Mouse (Mus musculus) T-cell, adult 2 months (primary cell): Measurements from ENCODE around the gene Ppp2ca.
"Not testable (repeated sequence)": the region's sequence is repeated elsewhere in the genome, so short reads cannot be mapped to it uniquely, and the experiment has no call there.

ENCODE experiments used
- DNase-seq: peaks from one replicate; pipeline ENCODE4 v3.0.0; 2022; ENCODE audit warnings: low spot score

The Ppp2ca gene

GRCm38 (mm10) chr11:52130451-52131068 is 32.1 kb downstream of the Ppp2ca start:
- no peak for DNase-seq

- peak; percentile 45 for DNase-seq
Observed at GRCm38 (mm10) chr11:52143675-52144074, 45.2 kb downstream of the Ppp2ca start.

DNA sequence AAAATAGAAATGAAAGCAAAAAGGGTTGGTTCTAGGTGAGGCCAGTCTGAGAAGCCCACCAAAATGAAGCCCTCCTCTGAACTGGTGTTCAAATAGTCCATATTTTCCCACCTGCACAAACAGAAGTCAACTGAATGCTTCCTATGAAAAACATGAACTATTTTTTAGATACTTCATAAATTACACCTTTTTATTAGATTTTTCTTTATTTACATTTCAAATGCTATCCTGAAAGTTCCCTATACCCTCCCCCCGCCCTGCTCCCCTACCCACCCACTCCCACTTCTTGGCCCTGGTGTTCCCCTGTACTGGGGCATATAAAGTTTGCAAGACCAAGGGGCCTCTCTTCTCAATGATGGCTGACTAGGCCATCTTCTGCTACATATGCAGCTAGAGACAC is 46.9 kb downstream of the Ppp2ca start, which contains the start of gene Olfr1373:
Gene Olfr1373 (minus strand): TSS at position 101 of the 400 bp plus-strand sequence.
- DNase-seq: not testable (repeated sequence)

GRCm38 (mm10) chr11:52163926-52164325 is 65.4 kb downstream of the Ppp2ca start:
- no peak for DNase-seq

DNA sequence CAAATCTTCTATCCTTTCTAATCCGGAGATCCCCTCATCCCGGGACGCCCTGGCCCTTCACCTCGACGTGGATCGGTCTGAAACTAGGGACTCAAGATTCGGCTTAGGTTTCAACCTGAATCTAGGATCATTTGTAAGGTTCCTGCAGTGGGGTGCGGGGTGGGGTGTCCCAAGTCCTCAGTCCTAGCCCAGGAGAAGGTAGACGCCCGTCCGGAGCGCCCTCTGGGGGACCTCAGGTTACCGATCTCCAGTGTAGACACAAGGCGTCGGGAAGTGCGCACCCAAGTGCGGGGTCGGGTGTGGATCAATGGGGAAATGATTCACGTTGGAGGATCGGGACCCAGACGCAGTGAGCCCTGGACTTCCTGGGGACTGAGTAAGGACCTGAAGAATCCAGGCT is 68.6 kb downstream of the Ppp2ca start:
- DNase-seq: no peak

- DNase-seq: not testable (repeated sequence)
Observed at GRCm38 (mm10) chr11:52167901-52168302, 69.4 kb downstream of the Ppp2ca start.

- DNase-seq: no peak
Observed at GRCm38 (mm10) chr11:52168461-52168860, 70.0 kb downstream of the Ppp2ca start.
